8 mouse cellular contexts compared by ENCODE assay signal in genomic region chr12:91589847-91590690, GRCm38 (mm10). TPM values are rescaled to one million over a fixed set of nuclear protein-coding genes. Genes with fewer than 3 reads are reported as not detected.
DNase-seq lines count a peak whose midpoint lies in the region; ATAC-seq and TF ChIP-seq lines count a peak whose summit lies in the region.

Gtf2a1 (minus strand) TSS chr12:91590487.

- H3K9ac ChIP-seq in ES-Bruce4 (ENCODE audit: low read depth, poor library complexity, severe bottlenecking), result peak within 1 kb of the TSS; percentile 100
- H3K9ac ChIP-seq in forebrain, embryonic 14.5 days (ENCODE audit: low read length), result peak within 1 kb of the TSS; percentile 100
- peak within 1 kb of the TSS; percentile 100 for H3K9ac ChIP-seq in neural tube, embryonic 15.5 days (replicated peaks)

- peak; percentile 98 for TF ChIP-seq POLR2A in ES-Bruce4 (IDR thresholded peaks at IDR 0.05; ENCODE audit: insufficient read depth, low read length)

- intact Hi-C loops in heart, postnatal 14 days (cut with DNase I), result no loop called here

- peak; percentile 71 for ATAC-seq in cerebellum, adult (ENCODE audit: insufficient number of reproducible peaks, low FRiP score, low TSS enrichment)
- ATAC-seq in forebrain, embryonic 14.5 days, result peak; percentile 86
- ATAC-seq in neural tube, embryonic 15.5 days (ENCODE audit: low FRiP score), result peak; percentile 86

- H3K27ac ChIP-seq in ES-Bruce4 (ENCODE audit: insufficient read depth, low read length), result peak within 1 kb of the TSS; percentile 89
- H3K27ac ChIP-seq in forebrain, embryonic 14.5 days (ENCODE audit: low read depth, low read length), result peak within 1 kb of the TSS; percentile 100
- H3K27ac ChIP-seq in neural tube, embryonic 15.5 days (replicated peaks), result peak within 1 kb of the TSS; percentile 100

- DNase-seq in forebrain, embryonic 14.5 days (ENCODE audit: low spot score), result peak; percentile 98
- peak; percentile 95 to 96 for DNase-seq in heart, postnatal 14 days
- peak; percentile 93 for DNase-seq in layer of hippocampus, adult 11-12 months (ENCODE audit: low spot score)
- DNase-seq in lung, adult 18-20 months, result peak; percentile 94
- DNase-seq in testis, postnatal 14 days (ENCODE audit: low spot score), result peak; percentile 93

- no peaks in the 10 kb centered on the region for H3K9me3 ChIP-seq in ES-Bruce4 (replicated peaks; ENCODE audit: control insufficient read depth, insufficient read depth, low read length, poor library complexity, severe bottlenecking)
- no peaks in the 10 kb centered on the region for H3K9me3 ChIP-seq in forebrain, embryonic 14.5 days (replicated peaks; ENCODE audit: control insufficient read depth, low read length)
- H3K9me3 ChIP-seq in neural tube, embryonic 15.5 days (replicated peaks), result no peaks in the 10 kb centered on the region

- H3K36me3 ChIP-seq in ES-Bruce4 (ENCODE audit: control insufficient read depth, insufficient read depth, low read length, poor library complexity, severe bottlenecking), result peaks cover 8% of the 10 kb centered on the region
- H3K36me3 ChIP-seq in forebrain, embryonic 14.5 days (ENCODE audit: control insufficient read depth, insufficient read depth, low read length), result peaks cover 7% of the 10 kb centered on the region
- H3K36me3 ChIP-seq in neural tube, embryonic 15.5 days, result peaks cover 6% of the 10 kb centered on the region

- TF ChIP-seq EP300 in ES-Bruce4 (IDR thresholded peaks at IDR 0.05; ENCODE audit: insufficient read depth, low read depth, low read length), result 0 out of 2 replicates have a peak, but pooled peaks have one; percentile 29

- WGBS in forebrain, embryonic 14.5 days, result under 1% methylated on average over 48 of the region's 99 CpGs
- under 1% methylated on average over 73 of the region's 99 CpGs for WGBS in neural tube, embryonic 15.5 days

- no peaks in the 10 kb centered on the region for H3K27me3 ChIP-seq in ES-Bruce4 (ENCODE audit: control insufficient read depth, insufficient read depth, low read length, poor library complexity, severe bottlenecking)
- no peaks in the 10 kb centered on the region for H3K27me3 ChIP-seq in forebrain, embryonic 14.5 days (replicated peaks; ENCODE audit: control insufficient read depth, insufficient read depth, low read length)
- H3K27me3 ChIP-seq in neural tube, embryonic 15.5 days (replicated peaks), result no peaks in the 10 kb centered on the region

- peak within 1 kb of the TSS; percentile 99 for H3K4me3 ChIP-seq in ES-Bruce4 (ENCODE audit: low read depth, low read length)
- H3K4me3 ChIP-seq in forebrain, embryonic 14.5 days (ENCODE audit: low read depth, low read length), result peak within 1 kb of the TSS; percentile 91
- peak within 1 kb of the TSS; percentile 82 for H3K4me3 ChIP-seq in neural tube, embryonic 15.5 days (replicated peaks)

- no peaks in the 10 kb centered on the region for H3K4me1 ChIP-seq in ES-Bruce4 (ENCODE audit: control insufficient read depth, insufficient read depth, low read length)
- H3K4me1 ChIP-seq in forebrain, embryonic 14.5 days (ENCODE audit: control insufficient read depth, insufficient read depth, low read length), result peaks cover 14% of the 10 kb centered on the region
- H3K4me1 ChIP-seq in neural tube, embryonic 15.5 days, result peaks cover 20% of the 10 kb centered on the region

- TF ChIP-seq CTCF in ES-Bruce4 (IDR thresholded peaks at IDR 0.05; ENCODE audit: low read depth, low read length), result no peak

- H3K4me2 ChIP-seq in forebrain, embryonic 14.5 days (ENCODE audit: low read length), result peak within 1 kb of the TSS; percentile 68
- peak within 1 kb of the TSS; percentile 72 for H3K4me2 ChIP-seq in neural tube, embryonic 15.5 days

RNA-seq across cellular contexts. Expression of gene Gtf2a1, which starts in this region (rescaled TPM):
- polyA plus RNA-seq in ES-Bruce4 (2011; ENCODE audit: insufficient read depth, insufficient read length, low read depth, missing spikeins), result 72.1 and 77.4 TPM in 2 replicates
- polyA plus RNA-seq in forebrain, embryonic 14.5 days (2014; fragmentation: Nextera tagmentation; extraction: Ambion mirVana), result 50.7 and 50.8 TPM in 2 replicates
- 10 to 100 TPM; 21.5 to 23.8 TPM for total RNA-seq in heart, postnatal 14 days (2021)
- 53.3 and 54.9 TPM in 2 replicates for polyA plus RNA-seq in neural tube, embryonic 15.5 days (2015; fragmentation: Nextera tagmentation; extraction: Ambion mirVana)

Comparison
In these comparisons a context has a peak if more than half of its experiments do, and no peak if none do; other contexts are left out.
1. Peak in every context shown above with its lines: DNase-seq, ATAC-seq, H3K4me3 ChIP-seq and H3K27ac ChIP-seq.